Mouse (Mus musculus) retina, postnatal 1 day (tissue): ENCODE results near the gene Zzef1.

Experiments used
- DNase-seq: peaks from one replicate; pipeline ENCODE4 v3.0.0-alpha.2; 2012

Zzef1 gene

DNA sequence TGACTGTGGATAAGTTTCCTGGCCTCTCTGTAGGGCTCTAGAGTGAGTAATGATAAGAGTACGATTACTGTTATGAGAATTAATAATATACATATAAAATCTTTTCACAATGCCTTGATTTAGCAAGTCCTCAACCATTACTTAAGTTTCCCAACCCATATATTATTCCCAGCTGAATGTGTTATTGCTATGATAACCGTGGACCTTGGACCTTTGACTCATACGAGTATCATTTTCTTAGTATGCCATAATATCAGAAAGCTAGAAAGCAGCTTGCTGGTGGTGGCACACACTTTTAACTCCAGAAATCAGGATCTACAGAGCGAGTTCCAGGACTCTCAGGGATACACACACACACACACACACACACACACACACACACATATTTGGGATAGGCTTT, 12.0 kb downstream of the Zzef1 start:
- no peak for DNase-seq

DNA sequence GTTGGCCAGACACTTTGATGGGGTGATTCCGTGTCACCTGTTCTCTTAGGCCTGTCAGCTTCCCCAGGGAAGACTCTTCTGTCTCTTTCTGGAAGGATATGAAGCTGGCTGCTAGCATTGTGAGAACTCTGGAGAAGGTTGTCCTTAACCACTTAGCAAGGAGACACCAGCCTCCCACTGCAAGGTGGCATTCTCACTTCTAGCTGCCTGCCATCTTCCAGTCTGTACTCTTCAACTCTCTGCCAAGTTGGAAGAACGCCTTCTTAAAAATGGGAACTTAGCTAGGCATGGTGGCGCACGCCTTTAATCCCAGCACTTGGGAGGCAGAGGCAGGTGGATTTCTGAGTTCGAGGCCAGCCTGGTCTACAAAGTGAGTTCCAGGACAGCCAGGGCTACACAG, 17.7 kb downstream of the Zzef1 start:
- DNase-seq = no peak

DNA sequence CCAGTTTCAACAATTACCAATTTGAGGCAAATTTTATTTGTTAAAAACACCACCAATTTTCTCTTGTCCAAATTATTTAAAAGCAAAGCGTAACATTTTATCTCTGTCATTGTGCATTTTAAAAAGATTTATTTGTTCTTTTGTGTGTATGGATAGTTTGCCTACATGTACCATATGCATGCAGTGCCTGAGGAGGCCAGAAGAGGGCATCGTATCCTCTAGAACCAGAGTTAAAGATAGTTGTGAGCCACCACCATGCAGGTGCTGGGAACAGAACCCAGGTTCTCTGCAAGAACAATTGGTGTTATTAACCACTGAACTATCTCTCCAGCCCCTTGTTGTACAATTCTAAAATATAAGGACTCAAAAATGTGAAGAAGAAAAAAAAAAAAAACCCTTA, 18.2 kb downstream of the Zzef1 start:
- no peak for DNase-seq

DNA sequence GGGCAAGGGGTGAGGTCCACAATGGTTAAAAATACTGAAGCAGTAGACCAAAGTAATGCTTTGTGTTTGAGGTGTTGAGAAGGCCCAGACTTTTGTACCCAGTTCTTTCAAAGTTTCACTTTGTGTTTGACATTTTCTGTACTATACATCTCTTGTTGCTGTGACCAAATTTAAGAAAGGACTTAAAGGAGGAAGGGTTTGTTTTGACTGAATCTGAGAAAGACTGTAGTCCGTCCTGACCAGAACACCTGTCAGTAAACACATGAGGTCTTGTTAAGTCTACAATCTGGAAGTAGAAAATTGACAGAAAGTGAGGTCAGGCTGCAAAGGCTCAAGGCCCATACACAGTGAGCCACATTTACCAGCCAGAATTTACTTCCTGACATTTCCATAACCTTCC, 20.8 kb downstream of the Zzef1 start:
- no peak for DNase-seq

DNA sequence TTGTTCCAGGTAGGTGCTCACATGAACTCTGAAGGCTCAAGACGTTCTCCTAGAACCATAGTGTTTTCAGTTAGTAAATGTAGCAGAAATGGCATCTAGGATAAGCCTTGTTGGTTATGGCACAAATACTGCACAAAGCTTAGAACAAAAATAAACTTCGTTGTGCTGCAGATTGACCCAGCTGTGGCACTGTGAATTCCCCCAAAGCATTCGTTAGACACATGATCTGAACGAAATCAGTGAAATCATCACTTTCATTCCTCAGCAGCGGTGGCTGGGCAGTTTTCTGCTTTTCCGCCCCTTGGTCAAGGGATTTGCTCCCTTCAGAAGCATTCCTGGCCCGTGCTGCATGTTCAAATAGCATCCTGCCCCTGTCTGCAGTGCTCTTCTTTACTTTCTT, 22.0 kb downstream of the Zzef1 start:
- no peak for DNase-seq

DNA sequence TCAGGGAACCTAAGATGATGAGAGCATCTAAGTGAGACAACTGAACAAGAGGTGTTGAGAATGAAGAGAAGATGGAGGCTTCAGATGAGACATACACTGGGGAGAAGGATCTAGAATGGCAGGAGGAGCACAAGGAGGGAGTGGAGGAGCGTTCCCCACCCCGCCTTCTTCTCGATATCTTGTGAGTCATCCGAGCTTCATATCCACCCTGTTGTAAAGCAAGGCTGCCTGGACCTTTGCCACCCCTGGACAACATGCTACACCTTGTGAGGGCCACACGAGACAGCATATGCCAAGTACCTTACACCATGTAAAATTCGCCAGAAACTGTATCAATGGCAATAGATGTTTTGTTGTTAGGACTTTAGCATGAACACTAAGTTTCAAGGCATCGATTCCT, 25.0 kb downstream of the Zzef1 start:
- DNase-seq = no peak

DNA sequence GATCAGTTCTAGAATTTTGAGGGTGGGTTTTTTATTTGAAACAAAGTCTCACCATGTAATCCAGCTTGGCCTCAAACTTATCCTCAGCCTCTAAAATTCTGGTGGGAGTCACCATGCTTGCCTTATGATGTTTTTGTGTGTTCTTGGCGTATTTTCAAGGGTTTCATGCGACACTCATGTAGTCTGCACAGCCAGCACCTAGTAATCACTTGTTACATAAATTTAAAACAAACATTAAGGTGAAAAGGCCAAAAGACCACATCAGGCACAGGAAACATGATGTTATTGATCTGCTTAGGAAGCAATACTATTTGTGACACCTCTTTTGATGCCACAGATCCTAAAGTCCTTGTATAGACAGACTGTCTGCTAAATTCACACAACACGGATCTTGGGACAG, 33.8 kb downstream of the Zzef1 start:
- no peak for DNase-seq

DNA sequence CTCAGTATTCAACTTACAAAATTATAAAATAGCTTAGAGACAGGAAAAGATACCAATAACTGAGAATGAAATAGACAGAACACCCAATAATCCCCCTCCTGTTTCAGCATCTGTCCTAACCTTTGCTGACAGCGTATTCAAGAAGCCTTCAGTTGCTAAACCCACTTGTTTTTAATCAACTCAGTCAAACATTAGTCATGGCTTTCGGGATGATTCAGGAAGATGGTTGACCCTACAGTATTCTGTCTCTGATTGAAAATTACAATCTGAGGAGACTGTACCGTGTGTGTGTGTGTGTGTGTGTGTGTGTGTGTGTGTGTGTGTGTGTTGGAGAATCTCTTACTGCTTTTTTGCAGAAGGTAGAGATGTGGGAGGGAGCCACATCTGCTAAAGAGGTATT, 46.7 kb downstream of the Zzef1 start:
- no peak for DNase-seq

DNA sequence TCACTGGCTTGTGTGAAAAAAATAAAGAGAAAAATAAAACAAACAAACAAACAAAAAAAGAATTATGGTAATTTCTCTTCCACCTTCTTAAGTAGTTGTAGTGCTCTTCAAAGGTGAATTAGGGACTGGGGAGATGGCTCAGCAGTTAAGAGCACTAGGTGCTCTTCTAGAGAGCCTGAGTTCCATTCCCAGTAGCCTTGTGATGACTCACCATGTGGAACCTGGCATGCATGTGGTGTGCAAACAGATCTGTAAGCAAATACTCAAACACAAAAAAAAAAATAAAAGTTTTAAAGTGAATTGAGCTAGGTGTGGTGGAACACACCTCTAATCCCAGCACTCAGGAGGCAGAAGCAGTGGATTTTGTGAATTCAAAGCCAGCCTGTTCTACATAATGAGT, 47.5 kb downstream of the Zzef1 start:
- DNase-seq = no peak

DNA sequence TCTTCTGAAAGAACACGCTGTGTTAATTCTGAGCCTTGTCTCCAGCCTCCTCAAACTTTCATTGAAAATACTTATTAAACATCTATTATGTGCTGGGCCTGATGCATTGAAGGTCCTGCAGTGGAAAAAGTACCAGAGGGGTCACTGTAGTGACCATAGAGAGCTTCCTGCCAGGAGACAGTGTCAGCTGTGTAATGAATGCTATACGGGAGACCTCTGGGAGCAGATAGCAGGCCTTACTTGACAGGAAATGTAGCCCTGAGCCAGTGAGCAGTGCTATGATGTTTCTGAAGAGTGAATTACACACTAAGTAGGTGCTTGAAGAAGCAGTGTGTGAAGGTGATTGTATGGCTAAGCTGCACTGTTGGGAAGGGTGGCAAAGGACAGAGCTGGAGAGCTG, 49.5 kb downstream of the Zzef1 start:
- no peak for DNase-seq

DNA sequence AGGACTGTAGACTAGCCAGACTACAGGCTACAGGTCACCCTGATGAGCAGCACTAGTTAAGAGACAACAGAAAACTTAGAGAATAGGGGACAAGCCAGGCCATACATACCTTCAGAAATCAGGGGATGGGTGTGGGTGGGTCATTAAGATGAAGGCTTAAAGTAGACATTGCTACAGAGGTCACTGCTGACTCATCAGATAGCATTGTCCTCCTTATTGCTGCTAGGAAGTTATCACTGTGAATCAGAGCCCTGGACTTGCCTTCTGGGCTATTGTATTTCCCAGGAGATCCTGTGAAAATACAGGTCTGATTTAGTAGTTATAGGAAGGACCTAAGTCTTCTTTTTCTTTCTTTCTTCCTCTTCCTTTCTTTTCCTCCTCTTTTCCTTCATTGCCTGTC, 50.7 kb downstream of the Zzef1 start:
- DNase-seq = no peak

DNA sequence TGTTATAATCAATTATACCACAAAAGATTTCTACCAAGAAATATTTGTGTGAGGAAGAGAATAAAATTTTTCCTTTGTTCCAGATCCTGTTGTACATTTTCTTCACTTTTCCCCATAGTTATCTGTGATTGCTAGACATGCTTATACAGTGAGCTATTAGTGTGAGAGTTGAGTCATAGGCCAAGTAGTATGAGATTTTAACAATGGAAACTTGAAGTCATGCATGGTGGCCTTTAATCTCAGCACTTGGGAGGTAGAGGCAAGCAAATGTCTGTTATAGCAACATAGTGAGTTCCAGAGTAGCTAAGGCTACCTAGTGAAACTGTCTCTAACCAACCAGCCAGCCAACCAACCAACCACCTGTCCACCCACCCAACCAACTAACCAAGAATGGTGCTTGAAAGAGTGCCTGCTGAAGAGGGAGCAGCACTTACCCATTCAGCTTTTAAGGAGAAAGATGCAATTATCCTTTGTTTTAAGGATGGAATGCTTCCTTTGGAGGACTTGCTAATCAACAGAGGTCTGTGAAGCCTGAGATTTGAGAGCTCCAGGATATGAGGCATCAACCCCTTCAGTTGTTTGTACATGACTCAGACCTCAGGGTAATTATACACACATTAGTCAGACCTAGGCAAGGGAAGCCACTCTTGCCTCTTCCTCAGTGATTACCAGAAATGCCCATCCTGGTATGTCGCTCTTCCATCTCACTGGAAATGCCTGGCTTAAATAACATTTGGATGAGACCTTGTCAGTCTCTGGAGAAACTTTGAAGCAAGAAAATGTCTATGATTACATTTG, 52.0 kb downstream of the Zzef1 start:
- no peak for DNase-seq

DNA sequence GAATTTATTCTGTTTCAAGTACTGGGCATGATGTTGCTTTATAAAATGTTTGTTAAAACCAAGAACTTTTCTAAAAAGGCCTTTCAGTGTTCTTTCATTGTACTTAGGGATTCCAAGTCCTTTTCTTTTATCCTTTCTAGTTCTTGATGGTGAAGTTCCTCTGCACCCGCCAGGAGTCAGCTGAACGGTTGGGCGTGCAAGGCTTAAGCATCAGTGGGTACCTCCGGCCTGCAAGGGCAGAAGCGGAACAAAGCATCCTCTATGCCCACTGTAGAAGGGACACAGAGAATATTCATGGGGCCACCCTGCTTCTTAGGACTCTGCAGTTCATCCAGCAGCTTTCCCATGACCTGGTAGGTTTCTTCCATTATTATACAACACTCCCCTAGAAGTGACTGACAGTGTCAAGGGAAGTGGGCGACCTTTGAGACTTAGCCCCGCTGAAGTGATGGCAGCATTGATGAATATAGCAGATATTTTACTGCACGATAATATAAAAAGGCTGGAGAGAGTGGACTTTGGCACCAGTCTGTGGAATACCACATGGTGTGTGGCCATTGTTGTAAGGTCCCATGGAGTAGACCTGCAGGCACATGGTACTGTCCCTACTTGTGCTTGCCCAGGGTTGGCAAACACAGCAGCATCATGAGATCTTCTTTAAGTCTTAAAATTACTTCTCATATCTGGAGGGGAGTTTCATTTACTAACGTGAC, 54.5 kb downstream of the Zzef1 start:
- no peak for DNase-seq

DNA sequence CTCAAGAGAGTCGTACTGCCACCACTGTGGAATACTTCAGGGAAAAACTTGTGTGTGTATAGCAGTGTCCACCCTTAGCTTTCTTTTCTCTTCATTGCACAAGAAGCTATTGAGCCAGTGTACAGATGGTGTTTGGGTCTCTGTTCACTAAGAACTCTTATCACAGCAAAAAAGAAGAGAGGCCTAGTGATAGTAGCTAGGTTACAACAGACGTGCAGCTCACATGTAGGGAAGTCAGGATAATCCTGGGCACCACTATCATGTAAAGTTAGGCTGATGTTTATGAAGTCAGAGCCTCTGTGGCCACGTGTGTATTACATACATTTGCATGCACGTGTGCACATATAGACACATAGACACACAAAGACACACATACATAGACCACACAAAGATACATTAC, 55.2 kb downstream of the Zzef1 start:
- DNase-seq = no peak

DNA sequence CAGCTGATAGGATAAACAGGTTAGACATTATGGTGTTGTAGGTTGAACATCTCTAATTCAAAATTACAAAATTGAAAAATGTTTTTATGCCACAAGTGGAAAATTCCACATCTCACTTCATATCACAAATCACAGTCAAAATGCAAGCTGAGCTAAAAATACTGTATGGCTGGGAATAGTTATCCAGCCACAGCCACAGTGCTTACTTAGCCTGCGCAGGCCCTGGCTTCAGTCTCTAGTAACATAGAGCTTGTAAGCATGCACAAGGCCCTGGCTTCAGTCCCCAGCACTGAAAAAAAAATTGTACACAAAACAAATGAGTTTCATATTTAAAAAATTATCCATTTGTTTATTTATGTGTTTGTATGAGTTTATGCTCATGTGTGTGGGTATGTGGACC, 56.1 kb downstream of the Zzef1 start:
- DNase-seq = no peak

DNA sequence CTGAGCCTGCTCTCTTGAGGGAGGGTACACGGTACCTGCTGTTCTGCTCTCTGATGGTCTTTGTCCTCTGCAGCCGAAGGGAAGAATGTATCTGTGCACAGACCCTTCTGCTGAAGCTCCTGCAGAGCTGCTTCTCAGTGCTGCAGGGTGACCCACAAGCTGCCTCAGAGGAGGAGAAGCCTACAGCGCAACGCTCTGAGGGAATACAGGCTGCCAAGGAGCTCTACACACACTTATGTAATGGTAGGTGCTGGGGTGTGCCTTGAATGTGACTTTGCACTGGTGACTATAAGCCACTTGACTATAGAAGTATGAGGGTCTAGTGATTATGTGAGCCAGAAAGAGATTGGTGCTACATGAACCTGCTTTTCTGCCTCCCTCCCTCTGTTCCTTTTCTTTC, 57.1 kb downstream of the Zzef1 start:
- DNase-seq = no peak

DNA sequence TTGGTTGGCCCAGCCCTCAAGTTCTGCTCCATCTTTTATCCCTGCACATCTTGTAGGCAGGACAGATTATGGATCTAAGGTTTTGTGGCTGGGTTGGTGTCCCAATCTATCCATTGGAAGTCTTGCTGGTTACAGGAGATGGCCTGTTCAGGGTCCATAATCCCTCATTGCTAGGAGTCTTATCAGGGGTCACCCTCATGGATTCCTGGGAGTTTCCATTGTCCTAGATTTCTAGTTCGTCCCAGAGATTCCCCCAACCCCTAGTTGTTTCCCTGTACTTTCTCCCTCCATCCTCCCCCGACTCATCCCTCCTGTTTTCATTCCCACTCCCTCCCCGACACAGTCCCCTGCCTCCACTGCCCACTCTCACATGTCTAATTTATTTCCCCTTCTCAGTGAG, 58.2 kb downstream of the Zzef1 start:
- no peak for DNase-seq

DNA sequence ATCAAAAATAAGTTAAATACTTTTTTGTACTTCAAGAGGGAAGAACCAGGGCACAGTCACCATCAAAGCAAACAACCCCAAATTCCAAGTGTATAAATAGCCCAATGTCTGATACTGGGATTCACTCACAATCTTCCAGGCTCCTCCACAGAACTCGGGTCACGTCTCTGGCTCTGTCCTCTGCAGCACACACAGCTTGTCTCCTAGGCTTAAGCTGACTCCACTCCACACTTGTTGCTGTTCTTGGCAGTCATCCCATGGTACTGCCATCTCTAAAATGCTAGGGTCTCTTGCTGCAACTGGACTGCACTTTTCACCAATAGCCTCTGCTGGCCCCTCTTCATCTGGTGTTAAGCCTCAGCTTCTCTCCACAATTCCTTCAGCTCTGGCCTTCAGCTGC, 60.7 kb downstream of the Zzef1 start:
- DNase-seq = no peak

DNA sequence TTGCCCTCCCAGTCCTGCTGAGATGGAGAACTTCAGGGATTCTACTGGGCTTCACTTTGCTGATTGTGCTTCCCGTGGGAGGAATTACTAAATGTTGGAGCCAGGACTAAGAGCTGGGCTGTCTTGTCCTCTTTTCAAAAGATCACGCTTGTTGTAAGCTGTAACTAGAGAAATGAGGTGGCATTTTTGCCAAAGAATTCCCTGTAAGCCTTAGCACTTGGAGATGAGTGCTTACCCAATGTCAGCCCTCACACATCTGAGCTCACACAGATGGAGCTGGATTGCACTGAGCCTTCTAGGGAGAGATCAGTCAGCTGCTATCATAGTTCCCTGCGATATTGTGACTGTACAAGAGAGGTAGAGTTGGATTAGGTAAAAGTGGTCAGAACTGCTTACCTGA, 65.2 kb downstream of the Zzef1 start:
- no peak for DNase-seq

DNA sequence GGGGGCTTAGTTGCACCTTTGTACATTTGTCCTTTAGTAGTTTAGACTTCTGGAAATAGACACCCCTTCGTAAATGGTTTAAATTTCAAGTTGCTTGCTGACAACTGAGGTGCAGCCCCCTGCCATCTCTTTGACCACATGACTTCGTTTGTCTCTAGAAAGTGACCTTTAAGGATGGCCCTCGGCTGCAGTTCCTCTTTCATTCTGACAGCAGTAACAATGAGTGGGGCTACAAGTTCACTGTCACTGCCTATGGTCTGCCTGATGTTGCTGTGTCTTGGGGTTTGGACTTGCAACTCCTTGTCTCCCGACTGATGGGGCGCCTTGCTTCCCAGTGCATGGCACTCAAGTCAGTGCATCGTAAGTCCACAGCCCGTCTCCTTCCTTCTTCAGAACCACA, 70.4 kb downstream of the Zzef1 start:
- no peak for DNase-seq

DNA sequence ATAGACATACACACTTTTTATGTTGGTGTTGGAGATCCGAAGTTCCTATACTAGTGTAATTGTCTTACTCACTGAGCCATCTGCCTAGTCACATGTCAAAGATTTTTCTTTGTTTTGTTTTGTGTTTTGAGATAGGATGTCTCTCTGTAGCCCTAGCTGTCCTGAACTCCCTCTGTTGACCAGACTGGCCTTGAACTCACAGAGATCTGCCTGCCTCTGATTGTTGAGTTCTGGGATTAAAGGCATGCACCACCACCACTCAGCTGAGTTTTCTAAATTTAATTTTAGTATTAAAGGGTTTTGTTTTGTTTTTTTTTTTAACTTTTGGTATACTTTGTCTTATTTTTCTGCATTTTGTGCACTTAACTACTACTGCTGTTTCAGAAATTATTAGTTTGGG, 76.0 kb downstream of the Zzef1 start:
- no peak for DNase-seq

DNA sequence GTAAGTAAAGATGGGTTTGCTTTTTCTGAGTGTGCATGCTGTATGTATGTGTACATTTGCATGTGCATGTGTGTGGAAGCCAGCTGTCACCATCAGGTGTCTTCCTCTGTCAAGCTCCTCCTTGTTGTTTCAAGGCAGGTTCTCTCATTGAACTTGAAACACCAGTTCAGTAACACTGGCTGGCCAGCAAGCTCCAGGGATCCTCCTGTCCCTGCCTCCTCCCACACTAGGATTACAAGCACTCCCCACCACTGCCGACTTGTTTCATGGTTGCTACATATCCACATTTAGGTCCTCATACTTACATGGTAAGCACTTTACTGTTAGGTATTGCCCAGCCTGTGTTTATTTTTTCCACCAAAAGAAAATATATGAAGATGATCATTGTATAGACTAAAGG, 96.6 kb downstream of the Zzef1 start:
- DNase-seq = no peak

DNA sequence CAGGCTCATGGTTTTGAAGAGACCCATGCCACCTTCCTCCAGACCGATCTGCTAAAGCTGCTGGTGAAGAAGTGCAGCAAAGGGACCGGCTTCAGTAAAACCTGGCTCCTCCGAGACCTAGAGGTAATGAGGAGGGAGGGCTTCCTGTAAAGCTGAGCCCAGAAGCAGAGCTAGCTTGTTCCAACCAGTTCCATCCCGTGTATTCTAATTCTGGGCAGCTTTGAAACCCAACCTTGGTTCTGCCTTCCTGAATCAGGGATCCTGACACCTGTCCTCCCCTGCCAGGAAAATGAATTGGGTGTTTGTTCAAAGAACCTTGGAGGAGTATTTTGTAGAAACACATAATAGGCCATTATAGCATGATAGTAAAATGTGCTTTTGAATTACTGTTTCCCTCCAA, 112.4 kb downstream of the Zzef1 start:
- DNase-seq = no peak

DNA sequence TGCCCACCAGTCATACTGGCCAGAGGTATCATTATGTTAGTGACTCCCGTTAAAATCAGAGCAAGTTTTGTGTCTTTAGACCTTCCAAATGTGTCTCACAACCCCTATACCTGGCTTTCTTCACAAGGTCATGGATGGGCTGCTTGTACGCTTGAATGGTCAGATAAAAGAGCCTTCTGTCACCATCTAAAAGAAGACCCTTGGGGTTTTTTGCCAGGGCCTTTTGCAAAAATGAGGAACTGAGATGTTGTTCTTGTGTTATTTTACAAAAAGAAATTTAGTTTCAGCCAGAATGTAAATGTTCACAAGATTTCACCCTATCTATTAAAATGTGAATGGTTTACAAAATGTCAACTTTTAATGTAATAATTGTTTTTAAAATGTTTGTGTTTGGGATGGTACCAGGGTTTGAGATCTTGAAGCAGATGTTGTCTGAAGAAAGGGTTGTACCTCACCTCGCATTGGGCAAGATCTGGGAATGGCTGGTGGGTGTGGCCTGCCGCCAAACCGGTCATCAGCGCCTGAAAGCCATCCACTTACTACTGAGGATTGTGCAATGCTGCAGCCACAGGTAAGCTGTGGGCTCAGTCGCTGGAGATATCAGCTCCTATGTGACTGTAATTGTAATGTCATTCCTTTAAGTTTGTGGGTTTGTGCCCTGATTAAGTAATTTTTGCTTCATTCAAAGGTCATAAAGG, 121.4 kb downstream of the Zzef1 start:
- DNase-seq = no peak
